Mouse (Mus musculus): ENCODE data around the gene Rbpj.
"Not testable (repeated sequence)": the region's sequence is repeated elsewhere in the genome, so short reads cannot be mapped to it uniquely, and the experiment has no call there.

Gene Rbpj

DNA sequence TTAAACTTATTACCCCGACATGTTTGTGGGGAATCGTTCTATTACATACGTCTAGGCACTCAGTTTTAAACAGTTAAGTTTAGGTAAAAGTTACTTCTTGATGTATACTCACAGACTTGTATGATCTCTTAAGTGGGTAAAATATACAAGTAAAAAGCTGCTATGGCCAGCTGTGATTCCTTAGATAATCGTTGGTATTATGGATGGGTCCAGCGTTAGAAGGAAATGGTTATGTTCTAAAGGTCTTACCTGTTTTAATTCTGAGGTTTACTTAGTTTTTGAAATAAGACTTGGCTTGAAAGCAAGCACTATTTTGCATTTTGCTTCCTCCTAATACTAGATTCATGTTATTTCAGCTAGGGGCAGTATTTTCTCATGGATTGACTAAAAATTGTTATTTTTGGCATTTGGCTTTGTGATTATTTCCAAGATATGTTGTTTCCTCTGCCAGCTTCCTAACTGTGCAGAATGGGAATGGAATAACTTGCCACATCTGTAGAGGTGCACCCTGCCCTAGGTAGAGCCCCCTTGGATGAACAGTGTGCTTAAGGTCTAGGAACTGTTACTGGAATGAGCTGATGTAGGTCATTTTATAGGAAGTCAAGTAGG is 127.2 kb downstream of the Rbpj start:
- no peak for DNase-seq

DNA sequence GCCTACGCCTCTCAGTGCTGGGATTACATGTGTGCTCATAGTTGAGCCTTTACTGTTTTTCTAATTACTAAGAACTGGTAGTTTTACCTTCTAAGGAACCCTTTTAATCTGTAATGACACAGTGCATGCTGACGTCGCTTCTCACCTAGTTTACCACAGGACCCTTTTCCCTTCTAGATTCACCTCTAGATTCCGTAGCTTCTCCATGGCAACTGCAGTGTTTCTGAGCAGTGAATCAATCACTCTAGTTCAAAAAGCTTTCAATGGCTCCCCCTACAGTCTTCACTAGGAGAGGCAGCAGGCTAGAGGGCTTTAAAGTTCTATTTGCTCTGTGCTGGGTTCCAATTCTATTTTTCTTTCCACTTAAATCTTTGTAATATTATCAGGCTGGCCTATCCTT is 128.3 kb downstream of the Rbpj start:
- DNase-seq, result peak; percentile 45 to 63

DNA sequence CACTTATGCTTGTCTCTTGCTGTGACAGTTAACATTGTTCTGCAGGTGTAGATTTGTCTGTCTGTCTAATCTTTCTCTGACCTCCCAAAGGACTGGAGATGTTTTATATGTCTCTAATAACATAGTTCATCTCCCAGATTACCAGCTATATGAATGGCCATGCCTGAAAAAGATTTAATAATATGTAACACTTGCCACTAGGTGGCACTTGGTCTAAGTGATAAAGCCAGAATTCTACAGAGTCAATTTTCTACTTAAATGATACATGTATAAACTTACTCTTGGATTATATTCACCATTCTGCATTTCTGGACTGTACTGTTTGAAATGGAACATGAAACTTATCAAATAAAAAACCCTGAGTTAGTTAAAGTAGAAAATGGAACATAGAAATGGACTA is 132.6 kb downstream of the Rbpj start:
- peak in 1 of 2 experiments; percentile 13 for DNase-seq

DNA sequence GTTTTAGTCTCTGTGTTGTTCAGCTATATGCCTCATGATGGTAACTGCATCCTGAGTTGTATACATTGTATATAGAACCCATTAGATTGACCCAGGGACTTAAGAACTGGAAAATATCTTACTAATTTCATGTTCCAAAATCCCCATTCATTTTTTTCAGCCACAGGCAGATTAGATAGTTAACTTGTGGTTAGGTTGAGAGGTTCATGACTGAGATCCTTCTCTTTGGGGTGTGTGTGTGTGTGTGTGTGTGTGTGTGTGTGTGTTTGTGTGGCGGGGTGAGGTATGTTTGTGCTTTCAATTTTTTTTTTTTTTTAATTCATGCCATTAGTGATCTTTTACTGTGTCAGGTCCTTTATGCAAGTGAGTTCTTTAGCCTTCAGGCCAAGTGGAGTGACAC is 133.2 kb downstream of the Rbpj start:
- no peak for DNase-seq

DNA sequence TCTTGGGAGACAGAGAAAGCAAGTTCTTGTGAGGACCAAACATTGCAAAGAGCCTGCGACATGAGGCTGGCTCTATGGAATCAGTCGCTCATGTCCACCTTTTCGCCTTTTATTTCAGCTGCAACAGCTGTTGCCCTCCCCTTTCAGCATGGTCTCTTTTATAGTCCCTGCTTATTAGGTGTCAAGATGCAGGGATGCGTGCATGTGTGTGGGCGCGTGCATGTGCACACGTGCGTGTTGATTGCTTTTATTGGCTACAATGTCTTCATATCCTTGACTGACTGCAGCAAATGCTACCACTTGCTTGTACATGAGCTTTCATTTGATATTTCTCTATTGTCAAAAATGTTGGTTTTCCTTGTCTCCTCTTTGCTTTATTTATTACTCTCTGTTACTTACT is 136.2 kb downstream of the Rbpj start:
- DNase-seq, result no peak

DNA sequence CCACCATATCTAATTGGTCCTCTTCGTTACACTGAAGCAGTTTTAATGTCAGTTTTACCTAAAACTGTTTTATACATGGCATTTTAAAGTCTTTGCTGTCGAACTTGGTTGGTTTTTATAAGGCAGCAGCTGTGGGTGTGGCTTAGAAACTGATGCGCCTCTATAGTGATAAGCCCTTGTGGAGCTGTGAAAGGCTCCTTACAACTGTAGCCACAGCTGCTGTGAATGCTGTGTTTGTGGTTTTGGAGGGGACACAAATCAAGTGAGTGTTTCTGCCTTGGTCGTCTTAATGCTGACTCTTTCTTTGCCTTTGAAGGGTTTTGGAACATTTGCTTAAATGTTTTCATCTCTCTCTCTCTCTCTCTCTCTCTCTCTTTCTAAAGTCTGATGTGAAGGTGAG is 139.5 kb downstream of the Rbpj start:
- no peak for DNase-seq

DNA sequence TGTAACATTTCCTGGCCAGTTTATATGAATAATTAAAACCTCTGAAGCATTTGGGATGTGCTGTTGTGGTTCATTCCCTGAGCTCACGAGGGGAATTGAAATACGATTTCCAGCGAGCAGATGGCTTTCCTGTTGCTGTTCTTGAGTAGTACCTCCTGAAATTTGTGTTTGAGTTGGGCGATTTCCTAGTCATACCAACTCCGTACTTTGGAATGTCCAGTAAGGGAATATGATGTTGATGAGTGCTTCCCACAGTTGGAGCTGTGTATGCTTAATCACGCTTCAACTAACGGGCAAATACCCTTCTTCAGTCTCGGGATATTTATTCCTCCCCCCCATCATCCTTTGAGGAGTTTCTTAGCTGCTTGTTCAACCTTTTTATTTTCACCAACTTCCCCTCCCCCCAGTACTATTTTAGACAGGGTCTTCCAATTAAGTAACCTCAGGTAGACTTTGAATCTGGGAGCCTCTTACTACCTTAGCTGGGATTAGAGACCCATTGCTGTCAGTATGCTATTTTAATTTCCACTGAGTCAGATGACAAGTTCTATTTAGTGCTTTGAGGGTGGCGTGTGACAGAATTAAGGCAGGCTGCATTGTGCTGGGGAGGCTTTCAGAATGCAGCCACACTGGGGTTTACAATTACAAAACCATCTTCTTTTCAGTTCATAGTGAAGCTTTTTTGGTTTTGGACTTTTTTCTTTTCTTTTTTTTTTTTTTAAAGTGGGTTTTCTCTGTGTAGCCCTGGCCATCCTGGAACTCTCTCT is 141.5 kb downstream of the Rbpj start:
- no peak for DNase-seq

DNA sequence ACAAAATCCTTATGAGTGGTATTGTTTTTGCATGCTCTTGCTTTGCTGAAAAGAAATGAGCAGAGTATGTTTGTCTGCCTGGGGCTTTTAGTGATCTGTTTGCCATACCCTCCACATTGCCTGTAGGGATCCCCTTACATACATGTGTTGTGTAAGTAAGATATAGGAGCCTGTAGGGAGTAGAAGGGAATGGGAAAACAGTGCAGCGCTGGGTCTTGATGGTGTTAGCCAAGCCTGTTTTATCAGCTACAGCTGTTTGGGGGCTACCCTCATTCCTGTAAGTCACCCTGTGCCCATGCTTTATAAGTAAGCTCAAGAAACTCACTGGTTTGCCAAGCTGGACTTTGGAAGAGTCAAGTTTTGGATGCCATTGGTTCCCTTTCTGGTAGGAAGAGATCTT is 152.9 kb downstream of the Rbpj start:
- no peak for DNase-seq

DNA sequence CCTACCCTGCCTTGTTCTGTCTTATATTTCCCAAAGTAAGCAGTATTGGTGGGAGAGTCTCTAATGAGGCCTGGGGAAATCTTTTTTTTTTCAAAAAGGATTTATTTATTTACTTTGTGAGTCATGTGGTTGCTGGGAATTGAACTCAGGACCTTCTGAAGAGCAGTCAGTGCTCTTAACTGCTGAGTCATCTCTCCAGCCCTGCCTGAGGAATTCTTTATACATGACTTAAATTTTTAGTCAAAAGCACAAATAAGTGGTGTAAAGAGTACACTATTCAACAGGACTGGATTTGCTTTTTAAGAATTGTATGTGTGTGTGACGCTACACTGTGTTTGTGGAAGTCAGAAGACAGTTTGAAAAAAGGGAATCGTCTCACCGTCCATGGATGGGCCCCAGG is 166.1 kb downstream of the Rbpj start:
- DNase-seq, result no peak

DNA sequence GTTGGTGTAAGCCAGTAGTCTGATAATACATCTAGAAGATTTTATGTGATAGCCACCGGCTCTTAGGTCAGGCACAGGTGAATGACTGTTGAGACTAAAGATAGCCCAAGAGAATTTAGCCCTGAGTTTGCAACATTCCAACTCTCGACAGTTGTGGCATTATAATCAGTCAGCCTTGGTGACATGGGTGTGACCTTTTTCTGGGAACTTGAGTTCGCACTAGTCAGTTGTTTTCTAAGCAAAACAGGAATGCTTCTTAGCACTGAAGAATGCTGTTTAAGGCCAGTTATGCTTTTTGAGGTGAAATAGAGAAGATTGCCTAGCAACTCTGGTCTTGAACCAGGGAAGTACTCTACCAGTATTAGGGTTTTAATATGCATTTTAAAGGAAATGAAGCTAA is 170.8 kb downstream of the Rbpj start:
- no peak for DNase-seq

DNA sequence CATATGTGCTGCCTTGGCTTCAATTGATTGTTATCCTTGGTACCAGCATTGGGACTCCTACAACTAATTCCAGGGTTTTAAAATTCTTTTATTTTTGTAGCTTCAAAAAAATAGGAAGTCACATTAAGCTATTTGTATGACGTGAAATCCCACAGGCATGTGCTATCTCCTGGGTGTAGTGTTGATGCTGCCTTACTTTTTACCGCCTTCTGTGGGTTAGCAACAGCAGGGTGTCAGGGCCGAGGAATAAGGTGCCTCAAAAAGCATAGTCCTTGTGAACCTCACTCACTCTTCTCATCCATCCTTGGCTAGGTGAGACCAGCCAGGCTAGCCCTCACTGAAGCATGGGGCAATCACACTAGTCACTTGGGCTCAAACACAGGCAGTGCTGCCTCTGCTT is 171.3 kb downstream of the Rbpj start:
- DNase-seq, result no peak

DNA sequence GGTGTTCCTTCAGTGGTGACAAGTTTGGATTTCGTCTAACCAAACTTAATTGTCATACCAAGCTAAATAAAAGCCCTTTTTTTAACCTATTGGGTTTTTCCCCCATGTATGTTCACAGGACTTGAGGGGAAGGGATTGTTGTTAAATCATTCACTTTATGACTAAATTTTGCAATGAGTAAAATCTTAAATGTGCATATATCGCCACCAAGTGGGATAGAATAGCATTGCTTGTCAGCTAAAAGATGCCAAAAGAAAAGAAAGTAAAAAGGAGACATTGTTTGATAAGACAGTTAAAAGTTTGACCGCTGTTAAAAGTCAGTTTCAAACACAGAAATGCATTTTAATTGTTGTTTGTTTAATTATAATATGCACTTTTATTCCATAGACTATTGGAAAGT is 172.7 kb downstream of the Rbpj start:
- peak; percentile 8 to 16 for DNase-seq

DNA sequence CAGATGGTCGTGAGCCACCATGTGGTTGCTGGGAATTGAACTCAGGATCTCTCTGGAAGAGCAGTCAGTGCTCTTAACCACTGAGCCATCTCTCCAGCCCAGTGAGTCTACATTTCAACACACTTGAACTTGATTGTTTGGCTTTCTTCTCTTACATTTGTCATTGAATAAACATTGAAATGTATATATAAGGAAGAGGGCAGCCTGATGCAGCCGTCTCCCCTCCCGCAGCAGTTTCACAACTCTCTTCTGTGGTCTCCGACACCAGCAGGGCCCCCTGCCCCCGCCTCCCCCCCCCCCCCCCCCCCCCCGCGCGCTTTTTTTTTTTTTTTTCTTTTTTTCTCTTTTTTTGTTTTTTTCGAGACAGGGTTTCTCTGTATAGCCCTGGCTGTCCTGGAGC is 180.7 kb downstream of the Rbpj start:
- no peak for DNase-seq

DNA sequence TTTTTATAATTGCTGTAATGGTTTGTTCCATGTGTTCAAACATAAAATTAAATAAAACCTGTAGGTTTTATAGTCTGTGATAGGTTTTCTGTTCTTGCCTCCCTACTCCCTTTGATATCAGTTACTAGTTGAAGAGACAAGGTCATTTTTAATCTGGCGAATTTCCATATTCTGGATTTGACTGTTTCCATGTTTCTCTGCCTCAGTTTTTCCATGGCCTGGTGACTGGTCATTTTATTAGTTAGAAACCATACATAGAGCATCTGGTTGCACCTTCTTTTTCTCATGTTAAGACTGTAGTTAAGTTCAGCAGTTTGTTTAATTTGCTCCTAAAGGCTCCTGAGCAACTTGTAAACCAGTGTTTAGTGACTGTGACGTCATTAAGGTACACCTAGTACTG is 181.4 kb downstream of the Rbpj start:
- DNase-seq, result no peak

DNA sequence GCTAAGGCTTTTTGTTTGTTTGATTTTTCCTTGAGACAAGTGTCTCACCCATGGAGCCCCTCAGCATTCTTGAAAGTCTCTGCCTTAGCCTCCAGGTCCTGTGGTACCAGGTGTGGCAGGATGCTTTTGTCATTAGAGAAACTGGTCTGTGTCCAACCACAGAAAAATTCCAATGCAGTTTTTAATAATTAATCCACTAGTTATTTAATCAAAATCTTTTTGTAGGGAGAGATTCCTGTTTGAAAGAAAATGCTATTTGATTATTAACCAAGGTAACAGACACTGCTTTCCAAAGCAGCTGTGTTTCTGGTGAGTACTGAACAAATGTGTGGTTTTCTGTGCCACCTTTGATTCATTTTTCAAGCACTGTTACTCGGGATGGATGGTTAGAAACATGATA is 190.6 kb downstream of the Rbpj start:
- DNase-seq, result no peak

DNA sequence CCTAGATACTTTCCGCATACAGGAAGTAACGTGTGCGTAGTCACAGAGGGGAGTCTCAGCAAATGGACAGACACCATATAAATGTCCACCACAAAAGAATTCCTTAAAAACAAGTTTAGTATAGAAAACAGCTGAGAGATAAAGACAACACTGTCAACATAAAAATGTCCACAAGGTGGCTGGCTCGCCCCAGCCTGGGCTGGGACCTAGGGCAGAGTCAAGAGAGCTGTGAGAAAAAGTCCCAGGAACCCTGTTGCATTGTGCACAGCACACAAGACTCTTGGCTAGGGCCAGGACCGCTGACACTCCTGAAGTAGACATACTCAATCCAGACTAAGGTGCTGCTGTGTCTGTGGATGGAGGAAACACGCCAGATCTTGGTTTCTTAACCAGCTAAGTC is 192.0 kb downstream of the Rbpj start:
- DNase-seq, result no peak

DNA sequence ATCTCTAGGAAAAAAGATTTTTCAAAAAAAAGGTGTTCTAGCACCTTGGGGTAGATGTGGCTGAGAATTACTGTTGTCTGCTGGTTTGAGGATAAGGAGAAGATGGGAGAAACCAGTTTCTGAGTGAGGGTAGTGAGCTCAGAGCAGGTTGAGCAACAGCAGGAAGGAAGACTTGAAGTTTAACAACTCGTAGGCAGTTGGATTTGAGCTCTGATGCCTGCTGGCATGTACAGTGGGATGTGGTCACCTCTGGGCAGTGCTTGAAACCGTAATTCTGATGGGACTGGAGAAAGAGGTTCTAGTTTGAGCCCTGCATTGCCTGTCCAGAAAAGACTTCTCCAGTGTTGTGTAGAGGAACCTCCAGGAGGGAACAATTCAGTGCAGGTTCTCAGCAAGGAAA is 195.6 kb downstream of the Rbpj start:
- no peak for DNase-seq

DNA sequence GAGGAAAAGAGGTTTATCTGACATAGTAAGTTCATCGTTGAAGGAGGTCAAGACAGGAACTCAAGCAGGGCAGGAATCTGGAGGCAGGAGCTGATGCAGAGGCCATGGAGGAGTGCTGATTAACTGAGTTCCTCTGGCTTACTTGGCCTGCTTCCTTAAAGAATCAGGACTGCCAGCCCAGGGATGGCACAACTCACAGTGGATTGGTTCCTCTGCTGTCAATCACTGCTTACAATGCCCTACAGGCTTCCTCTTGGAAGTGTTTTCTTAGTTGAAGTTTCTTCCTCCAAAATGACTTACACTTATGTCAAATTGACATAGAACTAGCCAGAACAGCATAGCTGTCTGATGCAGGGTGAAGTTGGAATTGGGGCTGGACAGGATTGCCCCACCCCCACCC is 196.5 kb downstream of the Rbpj start:
- no peak for DNase-seq

DNA sequence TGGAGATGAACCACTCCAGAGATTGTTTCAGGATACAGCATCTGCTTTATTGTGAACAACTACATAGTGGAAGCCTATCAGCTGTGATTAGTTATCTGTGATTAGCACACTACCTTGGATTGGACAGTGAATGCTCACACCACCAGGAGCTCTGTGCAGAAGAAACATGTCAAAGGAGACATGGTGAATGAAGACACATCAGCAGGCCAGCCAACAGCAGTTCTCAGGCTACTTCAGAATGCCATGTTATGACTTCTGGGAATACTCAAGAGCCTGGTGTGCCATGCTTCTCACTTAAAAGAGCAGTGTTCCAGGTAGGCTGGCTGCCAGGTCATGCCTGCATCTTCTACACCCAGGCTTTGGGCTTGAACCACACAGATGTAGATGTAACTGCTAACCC is 197.7 kb downstream of the Rbpj start:
- no peak for DNase-seq

DNA sequence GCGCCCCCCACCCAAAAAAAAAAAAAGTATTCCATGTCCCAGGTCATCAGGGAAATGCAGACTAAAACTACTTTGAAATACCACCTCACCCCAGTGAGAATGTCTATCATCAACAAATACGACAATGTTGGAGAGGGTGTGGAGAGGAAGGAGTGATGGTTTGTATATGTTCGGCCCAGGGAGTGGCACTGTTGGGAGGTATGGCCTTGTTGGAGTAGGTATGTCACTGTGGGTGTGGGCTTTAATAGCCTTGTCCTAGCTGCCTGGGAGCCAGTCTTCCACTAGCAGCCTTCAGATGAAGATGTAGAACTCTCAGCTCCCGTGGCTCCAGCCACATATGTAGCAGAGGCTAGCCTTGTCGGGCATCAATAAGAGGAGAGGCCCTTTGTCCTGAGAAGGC is 202.1 kb downstream of the Rbpj start:
- no peak for DNase-seq

DNA sequence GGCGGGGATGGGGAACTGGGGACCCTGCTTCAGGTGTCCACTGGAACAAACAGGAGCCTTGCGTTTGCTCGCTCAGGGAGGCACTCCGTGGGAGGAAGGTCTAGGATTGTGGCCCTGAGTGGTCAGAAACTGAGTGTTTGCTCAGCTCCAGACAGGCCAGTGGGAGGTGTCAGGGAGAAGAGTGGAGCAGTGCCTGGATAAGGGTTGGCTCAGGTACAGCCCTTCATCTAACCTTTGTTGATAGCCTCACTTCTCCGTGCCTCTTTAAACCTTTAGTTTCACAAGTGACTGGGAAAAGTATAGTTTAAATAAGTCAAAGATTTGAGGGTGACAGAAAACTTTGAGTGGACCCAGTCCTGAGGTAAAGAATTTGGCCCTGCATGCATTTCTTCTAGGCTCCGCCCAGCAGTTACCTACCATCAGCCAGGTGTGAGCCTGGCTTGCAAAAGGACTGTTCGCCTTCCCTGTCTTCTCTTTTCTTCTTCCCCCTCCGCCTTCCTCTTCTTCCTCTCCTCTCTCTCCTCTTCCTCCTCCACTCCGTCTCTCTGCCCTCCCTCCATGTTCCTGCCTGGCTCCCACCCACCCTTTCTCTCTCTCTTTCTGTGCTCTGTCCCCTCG is 204.5 kb downstream of the Rbpj start:
- DNase-seq, result no peak

DNA sequence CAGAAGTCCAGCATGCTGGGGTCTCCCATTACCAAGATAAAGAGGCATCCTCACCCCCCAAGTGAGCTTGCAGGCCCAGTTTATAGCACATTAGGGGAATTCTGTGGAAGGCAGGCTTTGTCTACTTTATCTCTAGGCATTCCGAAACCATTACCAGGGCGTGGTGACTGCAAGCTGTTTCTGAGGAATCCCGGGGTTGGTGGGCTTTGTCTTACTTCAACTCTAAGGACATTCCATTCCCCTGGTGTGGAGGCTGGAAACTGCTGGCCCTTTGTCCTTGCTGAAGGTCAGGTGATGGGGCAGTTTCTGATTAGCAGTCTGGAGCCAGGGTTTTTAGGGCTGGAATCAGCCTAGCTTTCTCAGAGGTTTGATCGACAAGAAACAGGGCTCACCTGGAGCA is 205.6 kb downstream of the Rbpj start:
- no peak for DNase-seq

DNA sequence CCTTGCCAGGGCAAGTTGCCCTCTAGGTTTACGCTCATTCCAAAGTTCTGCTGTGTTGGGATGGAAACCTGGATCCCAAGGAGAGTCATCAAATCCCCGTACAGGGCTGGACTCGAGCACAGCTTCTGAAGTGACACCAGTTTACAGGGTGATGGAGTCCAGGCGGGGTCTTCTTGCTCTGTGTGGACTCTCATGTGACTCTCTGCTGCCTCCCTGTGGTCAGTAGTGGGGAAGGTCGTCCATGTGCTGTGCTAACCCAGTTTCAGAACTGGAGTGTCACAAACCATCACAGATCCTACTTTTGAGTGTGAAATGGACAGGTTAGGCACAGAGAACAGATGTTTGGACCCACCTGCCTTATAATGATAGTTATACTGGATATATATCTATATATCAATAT is 206.4 kb downstream of the Rbpj start:
- DNase-seq, result peak; percentile 61 to 66

DNA sequence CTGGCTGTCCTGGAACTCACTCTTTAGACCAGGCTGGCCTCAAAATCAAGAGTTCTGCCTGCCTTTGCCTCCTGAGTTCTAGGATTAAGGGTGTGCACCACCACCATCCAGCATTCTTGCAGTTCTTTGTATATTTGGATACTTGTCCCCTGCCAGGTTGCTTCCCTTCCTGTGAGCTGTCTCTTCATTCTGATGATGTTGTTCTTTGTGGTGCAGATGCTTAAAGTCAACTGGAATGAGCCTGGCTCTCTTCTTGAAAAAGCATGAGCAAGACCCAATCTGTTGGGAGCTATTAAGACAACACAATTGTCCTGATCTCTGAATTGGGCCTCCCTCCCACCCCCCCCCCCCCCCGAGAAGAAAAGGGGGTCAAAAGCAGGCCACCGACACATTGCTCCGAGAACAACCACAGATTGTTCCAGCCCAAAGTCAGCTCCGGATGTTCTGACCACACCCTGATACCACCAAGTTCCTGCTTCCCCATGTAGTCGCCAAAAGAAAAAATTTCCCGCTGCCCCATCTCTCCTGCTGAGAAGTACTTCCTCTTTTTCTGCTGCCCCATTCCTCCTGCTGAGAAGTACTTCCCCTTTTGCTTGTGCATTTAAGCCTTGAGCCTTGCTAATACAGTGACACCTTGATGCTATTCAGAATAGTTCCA is 207.7 kb downstream of the Rbpj start:
- not testable (repeated sequence) for DNase-seq
